Mouse (Mus musculus) hindbrain, embryonic 13.5 days (tissue): Measurements from ENCODE around the gene Zc3hc1. TPM values are rescaled to one million over a fixed set of nuclear protein-coding genes. Genes with fewer than 3 reads are reported as not detected.

Experiments used
- ATAC-seq: fragments of 200-750 bp; cut with Nextera tagmentation; 2 replicates; pipeline ENCODE4 v1.8.0; 2017; ENCODE audit warnings: moderate TSS enrichment; ENCODE audit not compliant: low FRiP score
- H3K27ac ChIP-seq: fragments of 300-500 bp; sonication (generic); 2 replicates; pipeline ENCODE4 v1.5.1; 2015; ENCODE audit warnings: inconsistent platforms, mild to moderate bottlenecking, moderate library complexity
- H3K27me3 ChIP-seq: fragments of 300-500 bp; sonication (generic); 2 replicates; pipeline ENCODE4 v1.6.1; 2015; ENCODE audit warnings: mild to moderate bottlenecking, inconsistent platforms
- H3K36me3 ChIP-seq: fragments of 300-500 bp; sonication (generic); 2 replicates; pipeline ENCODE4 v1.6.1; 2015; ENCODE audit warnings: mild to moderate bottlenecking, inconsistent platforms
- H3K4me1 ChIP-seq: fragments of 300-500 bp; sonication (generic); replicated peaks from 2 replicates; pipeline ENCODE4 v1.6.1; 2015; ENCODE audit warnings: inconsistent platforms
- H3K4me2 ChIP-seq: fragments of 300-500 bp; sonication (generic); 2 replicates; pipeline ENCODE4 v1.6.1; 2015; ENCODE audit warnings: inconsistent platforms, mild to moderate bottlenecking, moderate library complexity
- H3K4me3 ChIP-seq: fragments of 300-500 bp; sonication (generic); 2 replicates; pipeline ENCODE4 v1.5.1; 2015; ENCODE audit warnings: mild to moderate bottlenecking, inconsistent platforms
- H3K9ac ChIP-seq: fragments of 300-500 bp; sonication (generic); 2 replicates; pipeline ENCODE4 v1.6.1; 2015; ENCODE audit warnings: mild to moderate bottlenecking, inconsistent platforms
- H3K9me3 ChIP-seq: fragments of 300-500 bp; sonication (generic); 2 replicates; pipeline ENCODE4 v1.6.1; 2016; ENCODE audit warnings: inconsistent platforms
- WGBS: fragments of 180-500 bp; shearing (Covaris S2); methylation state at CpG from one replicate; pipeline ENCODE4 v1.1.7; 2015; 5-methylcytosine and 5-hydroxymethylcytosine counted together
- polyA plus RNA-seq: library from polyadenylated mRNA; unstranded; fragments of >200 nt; fragmentation: Nextera tagmentation; extraction: Ambion mirVana; gene quantifications from 2 replicates; pipeline ENCODE4 v1.2.1, GENCODE M21; 2015

Gene Zc3hc1
- 64.9 and 71.4 TPM in 2 replicates for polyA plus RNA-seq

GRCm38 (mm10) chr6:30390714-30391697, at the start of gene Zc3hc1:
Gene Zc3hc1, minus strand, starts transcription at chr6:30391028.
- Histone ChIP-seq H3K4me3 (peak within 1 kb of the TSS; percentile 76), H3K9me3 (no peaks in the 10 kb centered on the region), H3K36me3 (peaks cover 15% of the 10 kb centered on the region), H3K27me3 (no peaks in the 10 kb centered on the region), H3K9ac (peak within 1 kb of the TSS; percentile 81), H3K4me1 (peaks cover 7% of the 10 kb centered on the region), H3K27ac (peak within 1 kb of the TSS; percentile 80), H3K4me2 (peak within 1 kb of the TSS; percentile 50)
- WGBS, result 18% methylated on average over 33 of the region's 33 CpGs
- ATAC-seq, result peak; percentile 87

GRCm38 (mm10) chr6:30439576-30439975, 48.7 kb upstream of the Zc3hc1 start:
- Histone ChIP-seq H3K27ac (no peak overlapping the region), H3K4me3 (no peak overlapping the region), H3K9me3 (no peaks in the 10 kb centered on the region), H3K9ac (no peak overlapping the region), H3K27me3 (no peaks in the 10 kb centered on the region), H3K4me1 (no peaks in the 10 kb centered on the region), H3K4me2 (no peak overlapping the region), H3K36me3 (peaks cover 46% of the 10 kb centered on the region)
- ATAC-seq, result no peak
- WGBS, result 93% methylated on average over 10 of the region's 10 CpGs

- Histone ChIP-seq H3K27ac (no peak overlapping the region), H3K9me3 (no peaks in the 10 kb centered on the region), H3K27me3 (no peaks in the 10 kb centered on the region), H3K4me2 (no peak overlapping the region), H3K4me3 (no peak overlapping the region), H3K36me3 (peaks cover 22% of the 10 kb centered on the region), H3K4me1 (no peaks in the 10 kb centered on the region), H3K9ac (no peak overlapping the region)
- no peak for ATAC-seq
- 79% methylated on average over 3 of the region's 3 CpGs for WGBS
These were observed 46.2 kb upstream of the Zc3hc1 start for GRCm38 (mm10) chr6:30437054-30437453.

GRCm38 (mm10) chr6:30436476-30436875, 45.6 kb upstream of the Zc3hc1 start:
- no peaks in the 10 kb centered on the region for H3K9me3 ChIP-seq
- no peak overlapping the region for H3K9ac ChIP-seq
- no peak for ATAC-seq
- no peaks in the 10 kb centered on the region for H3K4me1 ChIP-seq
- H3K27me3 ChIP-seq, result no peaks in the 10 kb centered on the region
- H3K27ac ChIP-seq, result no peak overlapping the region
- peaks cover 17% of the 10 kb centered on the region for H3K36me3 ChIP-seq
- H3K4me2 ChIP-seq, result no peak overlapping the region
- WGBS, result 96% methylated on average over 3 of the region's 3 CpGs
- no peak overlapping the region for H3K4me3 ChIP-seq

- no peaks in the 10 kb centered on the region for H3K36me3 ChIP-seq
- ATAC-seq, result no peak
- H3K27ac ChIP-seq, result no peak overlapping the region
- H3K4me1 ChIP-seq, result no peaks in the 10 kb centered on the region
- H3K4me3 ChIP-seq, result no peak overlapping the region
- no peaks in the 10 kb centered on the region for H3K9me3 ChIP-seq
- WGBS, result 81% methylated on average over 3 of the region's 3 CpGs
- H3K27me3 ChIP-seq, result no peaks in the 10 kb centered on the region
- no peak overlapping the region for H3K4me2 ChIP-seq
- H3K9ac ChIP-seq, result no peak overlapping the region
These were observed 41.8 kb upstream of the Zc3hc1 start for GRCm38 (mm10) chr6:30432461-30433192.

GRCm38 (mm10) chr6:30416801-30417200, 26.0 kb upstream of the Zc3hc1 start:
- no peak overlapping the region for H3K9ac ChIP-seq
- no peak overlapping the region for H3K27ac ChIP-seq
- no peak for ATAC-seq
- no peak overlapping the region for H3K4me2 ChIP-seq
- H3K36me3 ChIP-seq, result peaks cover 11% of the 10 kb centered on the region; the same call in 1 of the 2 replicates
- WGBS, result 88% methylated on average over 7 of the region's 7 CpGs
- no peak overlapping the region for H3K4me3 ChIP-seq
- H3K4me1 ChIP-seq, result no peaks in the 10 kb centered on the region
- H3K9me3 ChIP-seq, result no peaks in the 10 kb centered on the region
- H3K27me3 ChIP-seq, result no peaks in the 10 kb centered on the region

GRCm38 (mm10) chr6:30416126-30416525, 25.3 kb upstream of the Zc3hc1 start:
- Histone ChIP-seq H3K4me1 (no peaks in the 10 kb centered on the region), H3K9me3 (no peaks in the 10 kb centered on the region), H3K4me2 (no peak overlapping the region), H3K36me3 (peaks cover 5% of the 10 kb centered on the region; the same call in 1 of the 2 replicates), H3K27me3 (no peaks in the 10 kb centered on the region), H3K4me3 (no peak overlapping the region), H3K9ac (no peak overlapping the region), H3K27ac (no peak overlapping the region)
- no peak for ATAC-seq
- 96% methylated on average over 2 of the region's 2 CpGs for WGBS

GRCm38 (mm10) chr6:30411311-30411710, 20.5 kb upstream of the Zc3hc1 start:
- no peak for ATAC-seq
- H3K27ac ChIP-seq, result no peak overlapping the region
- no peaks in the 10 kb centered on the region for H3K4me1 ChIP-seq
- H3K27me3 ChIP-seq, result no peaks in the 10 kb centered on the region
- H3K9me3 ChIP-seq, result peaks cover 3% of the 10 kb centered on the region; the same call in 1 of the 2 replicates
- no peaks in the 10 kb centered on the region for H3K36me3 ChIP-seq
- H3K9ac ChIP-seq, result no peak overlapping the region
- no peak overlapping the region for H3K4me3 ChIP-seq
- H3K4me2 ChIP-seq, result no peak overlapping the region
- 91% methylated on average over 4 of the region's 4 CpGs for WGBS

GRCm38 (mm10) chr6:30409399-30410093, 18.7 kb upstream of the Zc3hc1 start:
- Histone ChIP-seq H3K4me2 (no peak overlapping the region), H3K27ac (no peak overlapping the region), H3K27me3 (no peaks in the 10 kb centered on the region), H3K36me3 (no peaks in the 10 kb centered on the region), H3K9me3 (peaks cover 3% of the 10 kb centered on the region; the same call in 1 of the 2 replicates), H3K9ac (no peak overlapping the region), H3K4me3 (no peak overlapping the region), H3K4me1 (peaks cover 7% of the 10 kb centered on the region)
- no peak for ATAC-seq
- 87% methylated on average over 7 of the region's 7 CpGs for WGBS

GRCm38 (mm10) chr6:30408276-30408675, 17.4 kb upstream of the Zc3hc1 start:
- Histone ChIP-seq H3K27ac (no peak overlapping the region), H3K36me3 (no peaks in the 10 kb centered on the region), H3K4me2 (no peak overlapping the region), H3K27me3 (no peaks in the 10 kb centered on the region), H3K4me3 (no peak overlapping the region), H3K9ac (no peak overlapping the region), H3K4me1 (peaks cover 16% of the 10 kb centered on the region), H3K9me3 (peaks cover 3% of the 10 kb centered on the region; the same call in 1 of the 2 replicates)
- ATAC-seq, result no peak
- 88% methylated on average over 4 of the region's 4 CpGs for WGBS

- WGBS, result 86% methylated on average over 5 of the region's 5 CpGs
- Histone ChIP-seq H3K27ac (peak overlapping the region; percentile 61), H3K27me3 (no peaks in the 10 kb centered on the region), H3K9ac (no peak overlapping the region; the same call in 1 of the 2 replicates), H3K9me3 (peaks cover 3% of the 10 kb centered on the region; the same call in 1 of the 2 replicates), H3K4me2 (peak overlapping the region; percentile 58), H3K4me3 (peak overlapping the region; percentile 23; the same call in 1 of the 2 replicates), H3K4me1 (peaks cover 21% of the 10 kb centered on the region), H3K36me3 (no peaks in the 10 kb centered on the region)
- ATAC-seq, result no peak
These were observed 13.8 kb upstream of the Zc3hc1 start for GRCm38 (mm10) chr6:30404671-30405070.
